Mouse (Mus musculus): ENCODE results near the gene Ncapd3.

Gene Ncapd3

DNA sequence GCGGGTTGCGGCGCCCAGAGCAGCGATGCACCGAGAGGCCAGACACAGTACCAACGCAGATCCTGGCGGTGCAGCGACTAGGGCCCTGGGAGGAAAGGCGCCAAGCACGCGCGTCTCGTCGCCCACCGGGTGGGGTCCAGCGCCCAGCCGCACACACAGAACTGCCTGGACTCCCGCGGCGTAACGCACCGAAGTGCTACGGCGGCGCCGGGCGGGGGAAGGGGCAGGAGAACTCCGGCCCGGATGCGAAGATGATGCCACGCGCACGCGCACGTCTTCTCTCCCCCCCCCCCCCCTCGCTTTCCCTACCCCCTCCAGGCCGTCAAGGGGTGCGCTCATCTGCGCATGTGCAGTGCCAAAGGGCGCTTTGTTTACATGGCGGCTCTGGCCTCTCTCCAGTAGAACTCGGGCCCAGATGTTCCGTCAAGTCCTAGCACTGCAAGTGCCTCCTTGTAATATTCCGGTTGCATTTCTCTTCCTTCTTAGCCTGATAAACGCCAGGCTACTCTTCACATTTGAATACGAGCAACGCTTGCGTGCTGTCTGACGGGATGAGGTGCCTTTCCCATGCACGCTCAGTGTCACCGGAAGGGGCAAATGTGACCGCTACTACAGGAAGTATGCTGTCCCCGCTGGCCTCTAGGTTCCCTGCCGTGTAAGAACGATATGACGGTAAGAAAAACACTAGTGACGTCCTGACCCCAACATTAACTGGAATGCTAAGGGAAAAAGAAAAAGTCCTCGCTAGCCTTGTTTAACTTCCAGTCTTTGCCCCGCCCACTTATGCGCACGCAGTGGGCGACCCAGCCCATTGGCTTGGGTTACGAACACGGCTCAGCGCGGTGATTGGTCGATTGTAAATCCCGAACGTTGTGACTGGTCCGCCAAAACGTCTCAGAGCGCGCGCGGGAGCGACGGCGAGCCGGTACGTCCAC is at the start of gene Ncapd3, which contains the start of gene Vps26b:
Gene Ncapd3, plus strand, starts transcription at position 348 of the 935 bp plus-strand sequence.
Gene Vps26b, minus strand, starts transcription at position 238 of the 935 bp plus-strand sequence.
- peak; percentile 99 for DNase-seq (ENCODE audit: low read depth, low spot score)

DNA sequence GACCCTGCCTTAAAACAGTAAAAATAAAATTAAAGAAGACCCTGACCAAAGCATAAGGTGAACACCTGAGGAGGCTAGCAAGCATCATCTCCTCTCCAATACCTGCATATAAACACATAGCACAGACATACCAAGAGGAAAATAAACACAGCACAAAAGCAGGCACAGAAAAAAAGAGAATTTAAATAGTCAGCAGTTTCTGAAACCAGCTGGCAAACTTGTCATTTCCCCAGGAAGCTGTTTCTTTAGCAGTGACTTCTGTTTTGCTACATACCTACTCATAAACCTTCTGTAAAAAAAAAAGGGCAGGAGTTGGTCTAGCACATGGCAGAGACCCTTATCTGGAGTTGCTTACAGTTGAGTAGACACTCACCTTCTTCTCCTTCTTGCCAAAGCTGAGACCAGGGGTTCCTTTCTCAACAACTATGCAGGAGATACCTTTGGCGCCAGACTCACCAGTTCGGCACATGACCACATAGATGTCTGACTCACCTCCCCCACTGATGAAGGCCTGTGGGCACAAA is 44.8 kb upstream of the Ncapd3 start:
- no peak for DNase-seq (ENCODE audit: low read depth, low spot score)

DNA sequence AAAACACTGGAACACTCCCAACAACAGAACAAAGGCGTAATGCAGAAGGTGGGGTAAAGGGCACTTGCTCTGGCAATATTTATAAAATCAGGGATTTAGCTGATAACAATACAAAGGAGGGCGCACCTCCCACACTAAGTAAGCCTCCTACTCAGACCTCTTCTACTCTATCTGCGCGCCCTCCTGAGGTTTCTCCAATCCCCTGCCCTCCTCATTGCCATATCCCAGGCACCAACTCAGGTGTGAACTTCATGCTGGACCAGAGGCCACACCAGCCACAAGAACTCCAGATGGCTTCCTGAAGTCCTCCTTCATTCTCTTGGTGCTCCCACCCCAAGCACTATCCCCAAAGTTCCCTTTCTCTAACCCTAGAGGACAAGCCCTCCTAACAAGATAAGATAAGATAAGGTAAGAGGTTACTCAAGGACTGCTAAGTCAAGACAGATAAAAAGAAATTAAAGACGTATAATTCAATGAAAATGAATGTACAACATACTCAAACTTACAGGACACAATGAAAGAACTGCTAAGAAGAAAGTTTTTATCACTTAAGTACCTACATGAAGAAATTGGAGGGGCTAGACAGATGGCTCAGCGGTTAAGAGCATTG is 44.2 kb upstream of the Ncapd3 start:
- DNase-seq (ENCODE audit: low read depth, low spot score): no peak

DNA sequence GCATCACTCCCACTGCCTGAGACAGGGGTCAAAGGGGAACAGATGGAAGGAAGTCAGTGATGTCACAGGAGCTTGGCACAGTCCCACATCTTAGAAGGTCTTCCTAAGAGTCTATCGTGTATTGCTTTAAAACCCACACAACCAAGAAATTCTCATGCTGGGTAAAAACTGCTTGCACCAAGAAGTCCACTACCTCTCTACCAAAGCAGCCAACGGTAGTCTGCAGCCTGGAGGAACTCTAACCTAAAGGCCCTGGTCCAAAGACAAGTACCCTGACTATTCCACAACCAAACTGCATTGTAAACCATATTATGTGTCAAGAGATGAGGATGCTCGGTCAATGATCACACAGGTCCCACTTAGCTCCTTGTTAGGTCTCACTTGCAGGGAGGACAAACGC is 39.8 kb upstream of the Ncapd3 start:
- no peak for DNase-seq (ENCODE audit: low read depth, low spot score)

DNA sequence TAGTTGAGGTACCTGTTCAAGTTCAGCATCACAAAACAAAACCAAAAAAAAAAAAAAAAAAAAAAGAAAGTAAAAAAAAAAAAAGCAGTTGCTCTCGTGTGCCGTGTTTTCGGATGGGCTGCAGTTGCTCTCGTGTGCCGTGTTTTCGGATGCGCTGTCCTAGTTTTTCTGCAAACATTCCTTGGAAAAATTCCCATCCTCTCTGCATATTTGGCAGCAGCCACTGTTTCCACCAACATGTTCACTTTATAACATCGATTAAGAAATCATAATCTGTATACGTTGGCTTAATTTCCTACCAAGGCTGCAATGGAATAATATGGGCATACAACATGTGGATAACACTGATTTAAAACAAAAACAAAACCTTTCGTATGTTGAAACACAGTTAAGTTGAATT is 36.9 kb upstream of the Ncapd3 start:
- DNase-seq (ENCODE audit: low read depth, low spot score): no peak

DNA sequence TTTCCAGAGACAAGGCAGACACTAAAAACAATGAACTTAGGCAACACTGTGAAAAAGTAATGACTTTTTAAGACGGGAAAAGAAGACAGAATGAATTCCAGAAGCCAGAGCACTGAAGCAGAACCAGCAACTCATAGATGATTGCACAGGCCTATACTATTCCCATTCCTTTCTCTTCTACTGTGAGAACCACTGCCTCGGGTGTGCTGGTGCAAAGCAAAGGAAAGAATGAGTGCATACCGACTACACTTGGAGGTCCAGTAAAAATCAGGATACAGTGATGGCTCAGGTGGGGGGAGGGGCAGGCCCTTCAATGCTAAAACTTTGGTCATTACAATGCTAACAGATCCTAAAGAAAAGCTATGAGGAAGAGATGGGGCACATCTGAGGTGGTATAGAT is 36.1 kb upstream of the Ncapd3 start:
- no peak for DNase-seq (ENCODE audit: low read depth, low spot score)

DNA sequence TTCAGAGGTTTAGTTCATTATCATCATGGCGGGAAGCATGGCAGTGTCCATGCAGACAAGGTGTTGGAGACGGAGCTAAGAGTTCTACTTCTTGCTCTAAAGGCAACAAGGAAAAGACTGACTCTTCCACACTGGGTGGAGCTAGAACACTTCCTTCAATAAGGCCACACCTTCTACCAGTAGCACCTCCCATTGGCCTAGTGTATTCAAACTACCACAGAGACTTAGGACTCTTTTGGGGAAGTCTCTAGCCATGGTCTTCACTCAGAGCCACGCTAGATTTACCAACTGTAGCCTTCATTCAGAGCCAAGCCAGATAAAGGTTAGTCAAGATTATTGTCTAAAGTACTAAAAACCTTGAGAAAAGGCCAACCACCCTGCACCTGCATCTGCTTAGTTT is 32.9 kb upstream of the Ncapd3 start:
- no peak for DNase-seq (ENCODE audit: low read depth, low spot score)

DNA sequence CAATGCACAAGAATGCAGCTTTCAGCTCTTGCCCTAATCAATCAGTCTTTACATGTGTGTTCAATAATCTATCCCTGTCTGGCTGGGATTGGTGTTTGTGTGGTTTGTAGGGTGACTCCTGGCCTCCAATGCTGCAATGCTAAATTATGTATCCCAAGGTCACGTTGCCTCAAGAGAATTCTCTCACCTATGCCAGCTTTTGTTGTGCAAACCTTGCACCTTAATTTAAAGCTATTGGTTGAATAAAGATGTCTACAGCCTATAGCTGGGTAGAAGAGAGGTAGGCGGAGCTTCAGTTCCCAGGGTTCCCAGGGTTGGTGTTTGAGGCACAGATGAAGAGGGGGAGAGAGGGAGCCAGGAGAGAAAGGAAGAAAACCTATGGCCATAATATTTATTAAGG is 32.5 kb upstream of the Ncapd3 start:
- no peak for DNase-seq (ENCODE audit: low read depth, low spot score)

DNA sequence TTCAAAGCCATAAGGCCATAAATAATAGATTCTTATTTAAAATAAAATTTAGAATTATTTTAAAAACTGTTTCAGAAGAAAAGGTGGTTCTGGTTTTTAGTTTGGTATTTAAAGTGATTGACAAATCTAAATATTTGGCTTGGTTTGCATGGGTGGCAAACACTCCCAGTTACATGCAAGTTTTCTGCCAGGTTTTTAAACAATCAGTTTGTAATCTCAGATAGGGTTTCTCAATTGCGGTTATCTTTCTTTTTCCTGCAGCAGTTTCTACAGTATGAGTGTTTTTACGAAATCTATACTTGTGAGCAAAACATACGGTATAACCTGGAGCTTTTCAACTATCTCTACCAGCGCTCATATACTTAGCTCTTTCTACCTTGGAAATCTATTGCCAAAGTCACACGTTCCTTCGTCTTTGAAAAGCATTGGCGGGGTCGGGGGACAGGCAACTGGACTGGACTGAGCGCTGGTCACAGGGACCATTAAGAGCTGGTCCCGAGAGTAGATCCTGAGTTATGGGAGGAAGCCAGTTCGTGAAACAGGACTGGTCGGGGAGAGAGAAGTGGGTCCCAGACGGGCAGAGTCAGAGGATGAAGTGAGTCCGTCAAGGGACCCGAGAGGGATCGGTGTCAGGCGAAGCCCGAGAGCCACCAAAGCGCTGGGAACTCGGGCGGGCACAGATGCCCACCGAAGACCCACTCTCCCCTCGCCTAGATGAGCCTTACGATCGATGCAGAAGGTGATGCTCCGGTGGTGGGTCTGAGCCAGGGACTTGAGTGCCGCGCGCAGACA is 31.1 kb upstream of the Ncapd3 start:
- DNase-seq (ENCODE audit: low read depth, low spot score): no peak

DNA sequence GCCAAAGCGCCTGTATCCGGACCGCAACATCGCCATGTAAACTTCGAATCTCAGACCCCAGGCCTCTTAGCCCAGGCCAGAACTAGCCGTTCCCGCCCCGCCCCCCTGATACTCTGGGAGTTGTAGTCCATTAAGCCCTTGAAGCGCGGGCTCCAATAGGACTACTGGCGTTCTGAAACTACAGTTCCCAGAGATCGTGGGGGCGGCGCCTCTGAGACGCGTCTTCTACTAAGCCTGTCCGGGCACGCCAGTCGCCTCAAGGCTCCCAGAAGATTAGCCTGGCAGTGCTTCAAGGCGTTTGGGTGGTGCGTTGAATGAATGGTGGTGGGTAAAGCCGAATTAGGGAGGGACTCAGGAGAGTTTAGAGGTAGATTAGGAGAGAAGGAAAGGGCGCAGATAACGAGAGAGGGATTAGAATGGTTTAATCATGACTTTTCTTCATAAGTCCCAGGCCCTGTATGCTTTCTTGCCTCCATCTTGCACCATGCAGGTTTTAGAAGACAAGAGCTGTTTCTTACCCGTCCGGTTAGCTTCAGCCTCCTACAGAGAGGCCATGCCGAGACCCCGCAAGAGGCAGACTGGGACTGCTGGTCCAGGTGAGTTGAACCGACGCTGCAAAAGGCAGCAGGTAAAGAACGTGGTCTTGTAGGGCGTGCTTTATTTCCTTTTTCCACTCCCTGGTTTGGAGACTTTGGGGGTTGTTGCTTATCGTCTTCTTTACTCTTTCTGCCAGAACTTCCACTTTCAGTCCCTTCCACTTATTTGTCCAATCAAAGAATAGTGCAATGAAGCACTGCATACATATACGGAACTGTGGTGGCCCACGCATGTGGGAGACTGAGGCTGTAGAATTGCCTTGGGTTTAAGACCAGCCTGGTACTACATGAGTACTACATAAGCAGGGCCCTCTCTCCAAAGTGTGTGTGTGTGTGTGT is 30.2 kb upstream of the Ncapd3 start, which contains the start of the genes Acad8 and Thyn1:
Gene Acad8, minus strand, starts transcription at position 106 of the 935 bp plus-strand sequence.
Gene Thyn1, plus strand, starts transcription at position 250 of the 935 bp plus-strand sequence.
- DNase-seq (ENCODE audit: low read depth, low spot score): peak; percentile 95

DNA sequence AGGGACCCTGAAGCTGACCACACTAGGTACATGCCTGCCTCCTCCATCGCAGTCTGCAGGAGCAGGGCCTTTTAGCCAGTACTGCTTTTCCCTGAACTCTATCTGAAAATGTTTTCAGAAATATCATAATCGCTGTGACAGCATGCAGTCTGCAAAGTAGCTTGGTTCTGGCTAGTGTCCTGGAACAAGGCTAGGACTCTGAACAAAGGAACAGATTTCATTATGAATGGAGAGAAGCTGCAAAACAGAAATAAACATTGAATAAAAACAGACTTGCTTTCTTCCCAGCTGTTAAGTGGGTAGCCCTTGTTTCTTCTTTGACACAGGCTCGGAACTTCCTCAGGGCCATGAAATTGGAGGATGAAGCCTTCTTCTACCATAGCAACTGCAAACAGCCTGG is 24.7 kb upstream of the Ncapd3 start:
- DNase-seq (ENCODE audit: low read depth, low spot score): no peak

DNA sequence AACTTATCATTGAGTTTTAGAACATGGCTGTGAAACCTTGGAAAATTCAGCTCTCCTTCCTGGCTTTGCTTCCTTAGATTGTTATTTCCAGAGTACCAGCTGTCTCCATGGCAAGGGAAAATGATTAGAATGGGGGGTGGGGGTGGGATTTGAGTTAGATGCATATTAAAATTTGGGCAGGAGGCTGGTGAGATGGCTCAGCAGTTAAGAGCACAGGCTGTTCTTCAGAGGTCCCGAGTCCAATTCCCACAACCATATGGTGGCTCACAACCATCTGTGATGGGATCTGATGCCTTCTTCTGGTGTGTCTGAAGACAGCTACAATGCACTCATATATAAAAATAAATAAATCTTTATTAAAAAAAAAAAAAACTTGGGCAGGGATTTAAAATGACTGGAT is 24.0 kb upstream of the Ncapd3 start:
- DNase-seq (ENCODE audit: low read depth, low spot score): no peak

DNA sequence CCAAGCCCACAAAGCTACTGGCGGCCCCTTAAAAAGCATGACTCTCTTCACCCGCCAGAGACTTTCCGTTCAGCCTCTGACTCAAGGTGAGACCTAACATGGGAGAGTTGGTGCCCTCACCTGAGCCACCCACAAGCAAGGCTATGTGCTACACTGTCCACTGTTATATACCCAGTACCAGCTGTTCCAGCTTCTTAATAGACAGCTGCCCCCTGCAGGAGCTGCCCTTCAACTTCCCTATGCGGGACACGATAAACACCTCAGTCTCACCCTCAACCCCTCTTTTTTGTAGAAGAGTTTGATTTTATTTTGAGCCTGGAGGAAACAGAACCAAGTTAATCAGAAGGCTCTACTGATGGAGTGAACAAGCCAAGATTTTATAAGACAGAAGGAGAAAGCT is 23.1 kb upstream of the Ncapd3 start:
- no peak for DNase-seq (ENCODE audit: low read depth, low spot score)

DNA sequence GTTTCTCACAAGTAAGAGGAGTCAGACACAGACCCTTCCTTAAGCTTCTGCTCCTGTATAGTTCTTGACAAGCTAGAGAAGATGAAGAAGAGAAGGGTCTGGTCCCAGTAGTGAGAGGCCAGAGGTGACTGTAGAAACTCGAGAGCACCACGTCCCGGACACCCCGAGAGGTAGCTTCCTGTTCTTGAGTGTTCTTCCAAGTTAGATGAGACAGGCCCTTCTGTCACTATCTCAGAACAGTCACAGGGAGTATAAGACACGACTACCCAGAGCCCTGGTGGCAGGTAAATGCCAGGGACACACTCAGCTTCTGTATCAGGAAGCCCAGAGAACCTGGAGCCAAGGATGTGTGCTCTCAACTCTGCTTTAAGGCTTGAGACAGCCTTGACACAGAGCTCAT is 20.7 kb upstream of the Ncapd3 start:
- DNase-seq (ENCODE audit: low read depth, low spot score): no peak

DNA sequence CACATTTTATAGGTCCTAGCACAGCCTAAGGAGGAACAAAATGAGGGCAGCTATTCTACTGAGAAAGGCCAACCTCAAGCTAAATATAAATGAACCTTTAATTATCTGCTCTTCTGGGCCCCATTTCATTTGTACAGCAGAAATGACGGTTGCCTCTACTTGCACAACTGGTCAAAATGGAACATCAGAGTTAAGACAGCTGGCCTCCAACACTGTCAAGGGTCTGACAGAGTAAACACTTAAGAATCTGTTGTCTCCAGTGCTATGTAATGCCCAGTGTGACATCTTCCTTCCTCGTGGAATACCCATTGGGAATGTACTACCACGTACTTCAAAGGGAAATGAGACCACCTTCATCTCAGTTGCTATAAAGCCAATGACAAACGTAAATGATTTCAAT is 18.4 kb upstream of the Ncapd3 start:
- no peak for DNase-seq (ENCODE audit: low read depth, low spot score)

DNA sequence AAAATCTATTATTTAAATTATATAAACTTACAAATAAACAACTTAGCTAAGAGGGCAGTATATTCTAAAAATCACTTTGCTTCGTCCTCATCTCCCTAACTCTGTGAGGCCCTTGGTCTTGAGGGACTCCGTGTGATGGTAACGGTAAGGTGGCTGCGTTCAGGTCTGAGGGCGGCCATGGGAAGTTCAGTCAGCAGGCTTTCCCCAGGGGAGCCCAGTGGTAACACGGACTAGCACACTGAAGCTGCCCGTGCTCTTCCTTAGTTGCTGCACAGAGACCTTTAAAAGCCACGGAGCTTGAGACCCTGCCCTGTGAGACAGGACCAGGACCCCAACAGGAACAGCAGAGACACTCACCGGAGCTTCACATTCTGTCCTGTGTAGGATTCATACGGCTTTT is 11.0 kb upstream of the Ncapd3 start:
- DNase-seq (ENCODE audit: low read depth, low spot score): no peak

DNA sequence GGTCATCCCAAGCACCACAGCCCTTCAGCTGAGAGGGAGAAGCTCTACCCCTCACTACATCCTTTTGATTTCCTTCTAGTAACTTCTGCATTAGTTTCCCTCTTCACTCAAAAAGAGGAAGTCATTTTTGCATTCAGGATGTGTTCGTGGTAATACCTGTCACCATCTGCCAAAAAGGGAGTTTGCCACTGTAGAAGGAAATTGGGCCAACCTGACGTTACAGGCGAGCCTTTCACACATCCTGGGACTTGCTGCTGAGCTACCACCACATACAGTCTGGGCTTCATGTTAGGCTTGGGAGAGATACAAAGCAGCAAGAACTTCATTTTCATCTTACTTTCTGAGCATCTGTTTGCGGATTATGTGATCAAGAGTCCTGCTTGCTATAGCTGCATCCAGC is 6.3 kb upstream of the Ncapd3 start:
- DNase-seq (ENCODE audit: low read depth, low spot score): no peak

DNA sequence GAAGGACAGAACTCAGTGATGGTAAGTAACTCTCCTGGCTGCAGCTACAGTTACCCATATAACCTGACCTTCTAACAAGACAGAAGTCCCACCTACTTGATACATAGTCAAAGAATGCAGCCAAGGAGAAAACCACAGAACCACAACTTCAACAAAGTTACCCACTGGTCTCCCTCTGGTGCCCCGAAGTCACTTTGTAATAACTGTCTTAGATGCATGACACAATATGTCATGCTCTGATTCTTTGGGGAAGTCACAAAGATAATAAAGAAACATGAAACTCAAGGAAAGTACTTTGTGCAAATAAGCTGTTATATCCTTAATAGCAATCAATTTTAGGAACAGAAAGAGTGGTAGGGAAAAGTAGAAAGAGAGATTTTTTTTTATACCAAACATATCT is 3.3 kb upstream of the Ncapd3 start:
- DNase-seq (ENCODE audit: low read depth, low spot score): no peak

DNA sequence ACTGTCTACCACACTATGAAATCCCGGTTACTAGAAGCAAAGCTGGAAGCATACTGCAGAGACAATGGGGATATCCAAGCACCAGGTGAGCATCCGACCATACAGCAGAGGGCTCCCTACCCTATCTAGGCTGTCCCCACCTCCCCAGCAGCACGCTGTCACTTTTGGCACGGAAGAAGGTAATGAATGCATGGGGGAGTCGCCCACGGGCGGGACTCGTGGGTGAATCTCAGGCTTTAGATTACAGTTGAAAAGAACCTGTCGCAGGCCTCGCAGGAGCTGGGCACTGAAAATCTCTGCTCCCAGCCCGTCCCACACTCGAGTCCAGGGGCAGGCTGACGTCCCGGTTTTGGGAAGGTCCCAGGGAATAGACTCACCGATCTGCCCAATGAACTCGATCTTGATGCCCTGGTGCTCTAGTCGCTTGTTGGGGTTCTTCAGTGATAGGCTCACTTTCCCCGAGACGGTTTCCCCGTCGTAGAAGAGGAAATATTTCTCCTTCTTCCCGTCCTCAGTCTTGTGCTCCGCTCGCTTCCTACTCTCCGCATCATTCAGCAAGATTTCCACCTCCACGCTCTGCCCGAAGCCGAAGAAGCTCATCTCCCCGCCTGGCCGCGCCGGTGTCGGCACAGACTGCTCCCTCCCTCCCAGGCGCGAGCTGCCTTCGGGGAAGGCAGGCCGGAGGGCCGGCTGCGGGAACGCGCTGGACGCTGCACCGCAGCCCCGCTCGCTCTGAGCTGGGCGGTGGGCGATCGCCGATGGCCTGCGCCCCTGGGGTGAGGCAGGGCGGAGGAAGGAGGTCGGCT is 750 bp upstream of the Ncapd3 start:
- DNase-seq (ENCODE audit: low read depth, low spot score): peak; percentile 22

DNA sequence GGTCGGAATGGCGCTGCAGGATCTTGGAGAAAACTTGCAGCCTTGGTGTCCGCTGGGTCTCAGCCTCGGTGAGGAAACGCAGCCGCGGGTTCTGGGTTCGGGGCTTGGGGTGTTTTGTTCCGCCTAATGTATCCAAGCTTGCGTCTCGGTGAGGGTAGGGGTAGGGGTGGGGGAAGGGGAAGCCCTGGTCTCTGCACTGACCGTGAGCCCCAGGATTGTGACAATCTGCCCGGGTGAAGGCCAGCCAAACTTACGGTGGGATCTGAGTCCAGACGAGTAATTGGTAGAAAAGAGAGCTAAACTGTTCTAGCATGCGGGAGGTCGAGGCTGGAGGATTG is 757 bp downstream of the Ncapd3 start:
- no peak for DNase-seq (ENCODE audit: low read depth, low spot score)

Data from mesoderm, embryonic 11.5 days (tissue).